Mouse (Mus musculus) hindbrain, embryonic 11.5 days (tissue): ENCODE results near the gene Rbbp6. TPM values are rescaled to one million over a fixed set of nuclear protein-coding genes. Genes with fewer than 3 reads are reported as not detected.

ENCODE experiments used
- ATAC-seq: fragments of 200-750 bp; cut with Nextera tagmentation; 2 replicates; pipeline ENCODE4 v1.8.0; 2017; ENCODE audit warnings: mild to moderate bottlenecking, moderate TSS enrichment, moderate library complexity; ENCODE audit not compliant: low FRiP score
- DNase-seq: peaks from one replicate; pipeline ENCODE4 v3.0.0-alpha.2; 2015; ENCODE audit warnings: low spot score
- H3K27ac ChIP-seq: fragments of 300-500 bp; sonication (generic); 2 replicates; pipeline ENCODE4 v1.5.1; 2014; ENCODE audit warnings: mild to moderate bottlenecking, low read depth, low read length
- H3K27me3 ChIP-seq: fragments of 300-500 bp; sonication (generic); 2 replicates; pipeline ENCODE4 v1.6.1; 2014; ENCODE audit warnings: mild to moderate bottlenecking, low read length, moderate library complexity, mixed read lengths; ENCODE audit not compliant: control insufficient read depth, insufficient read depth
- H3K36me3 ChIP-seq: fragments of 300-500 bp; sonication (generic); 2 replicates; pipeline ENCODE4 v1.6.1; 2014; ENCODE audit warnings: mild to moderate bottlenecking, low read length, moderate library complexity, mixed read lengths; ENCODE audit not compliant: control insufficient read depth, insufficient read depth
- H3K4me1 ChIP-seq: fragments of 300-500 bp; sonication (generic); replicated peaks from 2 replicates; pipeline ENCODE4 v1.6.1; 2014; ENCODE audit warnings: low read length, mixed read lengths; ENCODE audit not compliant: control insufficient read depth, insufficient read depth
- H3K4me2 ChIP-seq: fragments of 300-500 bp; sonication (generic); replicated peaks from 2 replicates; pipeline ENCODE4 v1.6.1; 2014; ENCODE audit warnings: mild to moderate bottlenecking, low read depth, low read length
- H3K4me3 ChIP-seq: fragments of 300-500 bp; sonication (generic); 2 replicates; pipeline ENCODE4 v1.5.1; 2014; ENCODE audit warnings: low read depth, low read length
- H3K9ac ChIP-seq: fragments of 300-500 bp; sonication (generic); 2 replicates; pipeline ENCODE4 v1.6.1; 2014; ENCODE audit warnings: low read depth, low read length
- H3K9me3 ChIP-seq: fragments of 300-500 bp; sonication (generic); 2 replicates; pipeline ENCODE4 v1.6.1; 2016; ENCODE audit warnings: low read length; ENCODE audit not compliant: control insufficient read depth
- WGBS: fragments of 180-500 bp; shearing (Covaris S2); extraction: QIAGEN DNeasy Blood & Tissue Kit; methylation state at CpG from one replicate; pipeline ENCODE4 v1.1.7; 2014; 5-methylcytosine and 5-hydroxymethylcytosine counted together
- polyA plus RNA-seq: library from polyadenylated mRNA; unstranded; fragments of >200 nt; fragmentation: Nextera tagmentation; extraction: Ambion mirVana; gene quantifications from 2 replicates; pipeline ENCODE4 v1.2.1, GENCODE M21; 2014

Gene Rbbp6
- polyA plus RNA-seq, 1 experiment from 2014 or later, result 46.6 TPM

- Histone ChIP-seq H3K4me1 (no peaks in the 10 kb centered on the region), H3K4me3 (no peak overlapping the region), H3K36me3 (peaks cover 30% of the 10 kb centered on the region), H3K4me2 (no peak overlapping the region), H3K27ac (no peak overlapping the region), H3K9ac (no peak overlapping the region), H3K9me3 (no peaks in the 10 kb centered on the region), H3K27me3 (no peaks in the 10 kb centered on the region)
- DNase-seq (no peak), ATAC-seq (no peak)
- WGBS, result 93% methylated on average over 16 of the region's 16 CpGs
Measured at GRCm38 (mm10) chr7:123000796-123001195, 35.3 kb downstream of the Rbbp6 start.

GRCm38 (mm10) chr7:123001341-123002027 is 36.0 kb downstream of the Rbbp6 start:
- no peak overlapping the region for H3K4me3 ChIP-seq
- H3K4me2 ChIP-seq, result no peak overlapping the region
- H3K36me3 ChIP-seq, result peaks cover 29% of the 10 kb centered on the region
- ATAC-seq (no peak), DNase-seq (no peak)
- no peaks in the 10 kb centered on the region for H3K9me3 ChIP-seq
- no peaks in the 10 kb centered on the region for H3K4me1 ChIP-seq
- H3K27ac ChIP-seq, result no peak overlapping the region
- WGBS, result 93% methylated on average over 20 of the region's 20 CpGs
- H3K9ac ChIP-seq, result no peak overlapping the region
- no peaks in the 10 kb centered on the region for H3K27me3 ChIP-seq

GRCm38 (mm10) chr7:123002028-123002410 is 36.5 kb downstream of the Rbbp6 start:
- no peaks in the 10 kb centered on the region for H3K4me1 ChIP-seq
- no peaks in the 10 kb centered on the region for H3K9me3 ChIP-seq
- no peak overlapping the region for H3K4me3 ChIP-seq
- H3K27ac ChIP-seq, result no peak overlapping the region
- no peak overlapping the region for H3K4me2 ChIP-seq
- DNase-seq, result no peak
- peaks cover 26% of the 10 kb centered on the region for H3K36me3 ChIP-seq
- H3K27me3 ChIP-seq, result no peaks in the 10 kb centered on the region
- WGBS, result 94% methylated on average over 6 of the region's 6 CpGs
- no peak for ATAC-seq
- H3K9ac ChIP-seq, result no peak overlapping the region

- H3K9me3 ChIP-seq, result no peaks in the 10 kb centered on the region
- H3K4me3 ChIP-seq, result no peak overlapping the region
- H3K36me3 ChIP-seq, result peaks cover 25% of the 10 kb centered on the region
- ATAC-seq, result no peak
- H3K9ac ChIP-seq, result no peak overlapping the region
- DNase-seq, result no peak
- 92% methylated on average over 4 of the region's 4 CpGs for WGBS
- no peaks in the 10 kb centered on the region for H3K27me3 ChIP-seq
- H3K4me2 ChIP-seq, result no peak overlapping the region
- H3K27ac ChIP-seq, result no peak overlapping the region
- H3K4me1 ChIP-seq, result no peaks in the 10 kb centered on the region
Measured at GRCm38 (mm10) chr7:123003207-123003606, 37.7 kb downstream of the Rbbp6 start.

GRCm38 (mm10) chr7:123004442-123004841 is 39.0 kb downstream of the Rbbp6 start:
- Histone ChIP-seq H3K9ac (no peak overlapping the region), H3K9me3 (no peaks in the 10 kb centered on the region), H3K27ac (no peak overlapping the region), H3K36me3 (peaks cover 20% of the 10 kb centered on the region), H3K4me2 (no peak overlapping the region), H3K4me3 (no peak overlapping the region), H3K4me1 (no peaks in the 10 kb centered on the region), H3K27me3 (no peaks in the 10 kb centered on the region)
- ATAC-seq, result no peak
- DNase-seq, result no peak
- 94% methylated on average over 5 of the region's 5 CpGs for WGBS

DNA sequence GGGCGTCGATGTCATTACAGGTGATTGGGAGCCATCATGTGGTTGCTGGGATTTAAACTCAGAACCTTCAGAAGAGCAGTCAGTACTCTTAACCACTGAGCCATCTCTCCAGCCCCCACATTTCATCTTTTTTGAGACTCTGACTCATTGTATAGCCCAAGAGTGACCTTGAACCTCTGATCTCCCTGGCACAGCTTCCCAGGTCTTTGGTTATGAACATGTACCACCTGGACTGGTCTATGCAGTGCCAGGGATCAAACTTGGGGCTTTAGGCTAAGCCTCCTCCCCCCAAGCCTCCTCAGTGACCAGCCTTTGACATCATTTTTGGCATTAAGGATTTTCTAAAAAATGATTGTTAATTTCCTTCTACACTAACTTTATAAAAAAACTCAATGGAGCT is 40.8 kb downstream of the Rbbp6 start:
- Histone ChIP-seq H3K9ac (no peak overlapping the region), H3K36me3 (peaks cover 13% of the 10 kb centered on the region), H3K27ac (no peak overlapping the region), H3K4me3 (no peak overlapping the region), H3K4me1 (no peaks in the 10 kb centered on the region), H3K9me3 (no peaks in the 10 kb centered on the region), H3K27me3 (no peaks in the 10 kb centered on the region), H3K4me2 (no peak overlapping the region)
- no peak for DNase-seq
- no peak for ATAC-seq
- WGBS, result 72% methylated on average over 2 of the region's 2 CpGs

DNA sequence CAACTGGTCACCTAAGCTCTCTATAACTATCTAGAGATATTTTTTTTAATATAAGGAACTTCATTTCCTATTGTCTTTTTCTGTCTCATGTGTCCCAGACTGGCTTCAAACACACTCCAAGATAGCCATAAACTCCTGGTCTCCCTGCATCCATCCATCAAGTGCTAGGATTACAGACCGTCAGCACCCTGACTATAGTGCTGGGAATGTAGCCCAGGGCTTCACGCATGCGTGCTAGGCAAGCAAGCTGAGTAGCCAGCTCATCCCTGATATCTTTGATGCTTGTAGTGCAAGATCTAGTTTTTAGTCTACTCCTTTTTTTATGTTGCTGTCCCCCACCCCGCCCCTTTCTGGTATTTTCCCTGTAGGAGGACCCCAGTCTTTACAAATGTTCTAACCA is 42.3 kb downstream of the Rbbp6 start:
- H3K4me3 ChIP-seq, result no peak overlapping the region
- H3K9ac ChIP-seq, result no peak overlapping the region
- no peaks in the 10 kb centered on the region for H3K4me1 ChIP-seq
- 81% methylated on average over 4 of the region's 4 CpGs for WGBS
- DNase-seq, result no peak
- H3K36me3 ChIP-seq, result 0 out of 2 replicates have a peak, but pooled peaks cover 6% of the 10 kb centered on the region
- ATAC-seq, result no peak
- H3K4me2 ChIP-seq, result no peak overlapping the region
- no peaks in the 10 kb centered on the region for H3K9me3 ChIP-seq
- H3K27me3 ChIP-seq, result no peaks in the 10 kb centered on the region
- no peak overlapping the region for H3K27ac ChIP-seq

DNA sequence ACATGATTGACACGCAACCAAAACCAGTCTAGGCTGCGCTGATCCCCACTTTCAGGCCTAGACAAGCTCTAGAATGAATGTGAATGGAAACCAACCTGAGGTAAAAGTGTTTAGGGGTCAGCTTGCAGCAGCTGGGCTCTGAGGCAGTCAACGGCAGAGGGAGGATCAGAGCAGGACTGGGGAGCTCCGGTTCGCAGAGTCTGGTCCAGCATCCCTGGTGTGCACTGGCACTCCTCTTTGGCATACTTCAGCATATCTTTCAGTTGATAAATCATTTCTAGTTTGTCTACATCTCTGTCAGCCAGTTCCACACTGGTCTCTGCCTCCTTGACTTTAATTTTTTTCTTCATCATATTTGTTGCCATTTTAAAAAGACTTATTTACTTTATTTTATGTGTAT is 48.0 kb downstream of the Rbbp6 start:
- H3K4me2 ChIP-seq, result no peak overlapping the region
- no peaks in the 10 kb centered on the region for H3K9me3 ChIP-seq
- no peak overlapping the region for H3K4me3 ChIP-seq
- no peak overlapping the region for H3K27ac ChIP-seq
- DNase-seq (no peak), ATAC-seq (no peak)
- H3K9ac ChIP-seq, result no peak overlapping the region
- no peaks in the 10 kb centered on the region for H3K27me3 ChIP-seq
- WGBS, result 84% methylated on average over 5 of the region's 5 CpGs
- H3K4me1 ChIP-seq, result no peaks in the 10 kb centered on the region
- no peaks in the 10 kb centered on the region for H3K36me3 ChIP-seq

- no peaks in the 10 kb centered on the region for H3K27me3 ChIP-seq
- no peaks in the 10 kb centered on the region for H3K9me3 ChIP-seq
- H3K4me1 ChIP-seq, result no peaks in the 10 kb centered on the region
- 91% methylated on average over 7 of the region's 7 CpGs for WGBS
- no peak overlapping the region for H3K9ac ChIP-seq
- no peaks in the 10 kb centered on the region for H3K36me3 ChIP-seq
- DNase-seq, result no peak
- H3K4me3 ChIP-seq, result no peak overlapping the region
- no peak for ATAC-seq
- no peak overlapping the region for H3K27ac ChIP-seq
- H3K4me2 ChIP-seq, result no peak overlapping the region
Measured at GRCm38 (mm10) chr7:123014729-123015128, 49.2 kb downstream of the Rbbp6 start.
